Comparison of ENCODE assay signal across 14 mouse cellular contexts in the genomic region with DNA sequence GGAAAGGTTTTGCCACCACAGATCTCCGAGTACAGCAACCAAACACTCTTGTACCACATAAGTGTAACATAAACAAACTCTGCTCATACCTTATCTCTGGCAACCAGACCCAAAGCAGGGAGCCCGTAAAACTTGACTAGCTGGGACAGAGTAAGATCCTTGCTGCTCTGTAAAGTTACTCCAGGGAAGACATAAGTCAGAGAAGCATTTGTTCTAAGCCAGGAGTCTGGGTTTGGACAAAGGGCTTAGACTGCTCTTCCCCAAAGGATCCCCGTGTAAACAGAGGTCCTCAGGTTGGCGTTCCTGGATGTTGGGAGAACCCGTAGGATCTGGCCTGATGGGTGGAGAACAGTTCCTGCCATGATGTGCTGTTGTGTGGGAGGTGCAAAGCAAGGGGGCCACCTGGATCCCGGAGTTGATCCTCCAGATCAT. TPM values are rescaled to one million over a fixed set of nuclear protein-coding genes. Genes with fewer than 3 reads are reported as not detected.
DNase-seq lines count a peak whose midpoint lies in the region; ATAC-seq and TF ChIP-seq lines count a peak whose summit lies in the region.
"Had no signal": no experiment of that assay in that cellular context is flagged by ENCODE, and none has a peak within 500 bp of the region (broad histone marks: within the 10 kb centered on the region; RNA-seq: fewer than 3 reads in every experiment).

No protein-coding gene starts in this region.

- peak; percentile 82 for ATAC-seq in liver, embryonic 12.5 days
- no peak for ATAC-seq in hindbrain, embryonic 13.5 days (ENCODE audit: low FRiP score)
- ATAC-seq in midbrain, postnatal 0 days (ENCODE audit: low FRiP score) = no peak

- H3K4me2 ChIP-seq in liver, embryonic 12.5 days = peak overlapping the region; percentile 90
- H3K4me2 ChIP-seq in hindbrain, embryonic 13.5 days = no peak overlapping the region
- no peak overlapping the region for H3K4me2 ChIP-seq in midbrain, postnatal 0 days (ENCODE audit: low read depth, low read length, poor library complexity, severe bottlenecking)

- DNase-seq in heart, embryonic 10.5 days (ENCODE audit: low spot score) = no peak
- DNase-seq in heart, adult 8-10 months (ENCODE audit: low spot score) = no peak
- no peak for DNase-seq in spleen, adult 2 months (ENCODE audit: low read depth in 1 of 2, low spot score in 2 of 2)
- DNase-seq in spleen, adult 18-20 months = no peak
- DNase-seq in midbrain, postnatal 0 days (ENCODE audit: low spot score) = no peak
- no peak for DNase-seq in cerebellum, adult 2 months
- DNase-seq: B cell, adult 2 months; kidney, adult 9 months; layer of hippocampus, adult 9-11 months; thymus, postnatal 14 days had no signal

- TF ChIP-seq POLR2A in spleen, adult 2 months (IDR thresholded peaks at IDR 0.05; ENCODE audit: low read depth, low read length) = no peak
- TF ChIP-seq POLR2A in cerebellum, adult 2 months (IDR thresholded peaks at IDR 0.05; ENCODE audit: borderline replicate concordance, insufficient read depth, low read length) = no peak

- TF ChIP-seq CTCF in spleen, adult 2 months (IDR thresholded peaks at IDR 0.05; ENCODE audit: extremely low read depth, insufficient read depth, insufficient read length, insufficient replicate concordance) = no peak
- TF ChIP-seq CTCF in midbrain, postnatal 0 days (IDR thresholded peaks at IDR 0.05) = no peak
- no peak for TF ChIP-seq CTCF in cerebellum, adult 2 months (IDR thresholded peaks at IDR 0.05; ENCODE audit: borderline replicate concordance, insufficient read depth, low read depth, low read length)

- H3K27ac ChIP-seq in heart, embryonic 10.5 days = peak overlapping the region; percentile 64; the same call in 1 of the 2 replicates
- peak overlapping the region; percentile 32; the same call in 1 of the 2 replicates for H3K27ac ChIP-seq in spleen, adult 2 months (ENCODE audit: insufficient read depth, low read length)
- H3K27ac ChIP-seq in liver, embryonic 12.5 days = peak overlapping the region; percentile 99
- H3K27ac ChIP-seq in hindbrain, embryonic 13.5 days = no peak overlapping the region
- no peak overlapping the region for H3K27ac ChIP-seq in midbrain, postnatal 0 days (ENCODE audit: low read depth, low read length)
- H3K27ac ChIP-seq in cerebellum, adult 2 months (ENCODE audit: insufficient read depth, low read length) = no peak overlapping the region

- H3K9ac ChIP-seq in liver, embryonic 12.5 days = peak overlapping the region; percentile 99
- no peak overlapping the region for H3K9ac ChIP-seq in hindbrain, embryonic 13.5 days
- no peak overlapping the region for H3K9ac ChIP-seq in midbrain, postnatal 0 days (replicated peaks; ENCODE audit: low read length, poor library complexity, severe bottlenecking)

- WGBS in heart, embryonic 10.5 days = 58% methylated on average over 6 of the region's 6 CpGs
- 81% methylated on average over 6 of the region's 6 CpGs for WGBS in spleen, adult 2 months
- 17% methylated on average over 6 of the region's 6 CpGs for WGBS in liver, embryonic 12.5 days (ENCODE audit: insufficient replicate concordance)
- WGBS in hindbrain, embryonic 13.5 days = 89% methylated on average over 6 of the region's 6 CpGs
- WGBS in midbrain, postnatal 0 days = 89% methylated on average over 6 of the region's 6 CpGs
- WGBS in cerebellum, adult 2 months = 85% methylated on average over 6 of the region's 6 CpGs

- H3K9me3 ChIP-seq in heart, embryonic 10.5 days = no peaks in the 10 kb centered on the region
- H3K9me3 ChIP-seq in liver, embryonic 12.5 days (replicated peaks) = no peaks in the 10 kb centered on the region
- no peaks in the 10 kb centered on the region for H3K9me3 ChIP-seq in hindbrain, embryonic 13.5 days
- H3K9me3 ChIP-seq in midbrain, postnatal 0 days (ENCODE audit: low read length) = no peaks in the 10 kb centered on the region

- H3K4me3 ChIP-seq in heart, embryonic 10.5 days = no peak overlapping the region
- no peak overlapping the region for H3K4me3 ChIP-seq in spleen, adult 2 months (ENCODE audit: extremely low read depth, insufficient read depth, insufficient read length)
- peak overlapping the region; percentile 97 for H3K4me3 ChIP-seq in liver, embryonic 12.5 days
- H3K4me3 ChIP-seq in hindbrain, embryonic 13.5 days = no peak overlapping the region
- no peak overlapping the region for H3K4me3 ChIP-seq in midbrain, postnatal 0 days (ENCODE audit: low read depth, low read length)
- H3K4me3 ChIP-seq in cerebellum, adult 2 months (replicated peaks; ENCODE audit: insufficient read depth, low read depth, low read length) = no peak overlapping the region

- no peaks in the 10 kb centered on the region for H3K27me3 ChIP-seq in heart, embryonic 10.5 days (ENCODE audit: insufficient read depth, poor library complexity, severe bottlenecking)
- H3K27me3 ChIP-seq in spleen, adult 2 months (ENCODE audit: control insufficient read depth, insufficient read depth, low read length) = no peaks in the 10 kb centered on the region
- no peaks in the 10 kb centered on the region for H3K27me3 ChIP-seq in liver, embryonic 12.5 days (replicated peaks)
- H3K27me3 ChIP-seq in hindbrain, embryonic 13.5 days = no peaks in the 10 kb centered on the region
- H3K27me3 ChIP-seq in midbrain, postnatal 0 days (ENCODE audit: insufficient read depth, low read length) = no peaks in the 10 kb centered on the region
- no peaks in the 10 kb centered on the region for H3K27me3 ChIP-seq in cerebellum, adult 2 months (ENCODE audit: control insufficient read depth, insufficient read depth, low read length)

- peaks cover 16% of the 10 kb centered on the region; the same call in 1 of the 2 replicates for H3K4me1 ChIP-seq in heart, embryonic 10.5 days
- no peaks in the 10 kb centered on the region; the same call in none of the 2 replicates for H3K4me1 ChIP-seq in spleen, adult 2 months (ENCODE audit: control insufficient read depth, insufficient read depth, insufficient read length)
- peaks cover 72% of the 10 kb centered on the region for H3K4me1 ChIP-seq in liver, embryonic 12.5 days
- H3K4me1 ChIP-seq in hindbrain, embryonic 13.5 days (replicated peaks) = peaks cover 27% of the 10 kb centered on the region
- H3K4me1 ChIP-seq in midbrain, postnatal 0 days (ENCODE audit: insufficient read depth, low read length) = peaks cover 8% of the 10 kb centered on the region
- H3K4me1 ChIP-seq in cerebellum, adult 2 months (ENCODE audit: control insufficient read depth, insufficient read depth, low read length) = peaks cover 4% of the 10 kb centered on the region

- peaks cover 20% of the 10 kb centered on the region for H3K36me3 ChIP-seq in heart, embryonic 10.5 days
- peaks cover 3% of the 10 kb centered on the region; the same call in 1 of the 2 replicates for H3K36me3 ChIP-seq in spleen, adult 2 months (ENCODE audit: control insufficient read depth, insufficient read depth, low read length)
- peaks cover 46% of the 10 kb centered on the region for H3K36me3 ChIP-seq in liver, embryonic 12.5 days
- peaks cover 20% of the 10 kb centered on the region for H3K36me3 ChIP-seq in hindbrain, embryonic 13.5 days
- H3K36me3 ChIP-seq in midbrain, postnatal 0 days (ENCODE audit: insufficient read depth, low read length) = peaks cover 8% of the 10 kb centered on the region

RNA-seq across cellular contexts. Expression of a gene that starts 3.3 kb away (rescaled TPM):
- 28.5 and 30.6 TPM in 2 replicates for polyA plus RNA-seq in heart, embryonic 10.5 days (2016; fragmentation: Nextera tagmentation; extraction: Ambion mirVana)
- 10 to 100 TPM; 30.9 to 50.6 (median 45.5) TPM for total RNA-seq in heart, adult 8-10 months (2022)
- 61.7 and 79.8 TPM in 2 replicates for polyA plus RNA-seq in spleen, adult 2 months (2012; rRNA removed)
- 74.8 and 75.0 TPM in 2 replicates for polyA plus RNA-seq in liver, embryonic 12.5 days (2016; fragmentation: Nextera tagmentation; extraction: Ambion mirVana)
- polyA plus RNA-seq in hindbrain, embryonic 13.5 days (2015; fragmentation: Nextera tagmentation; extraction: Ambion mirVana) = 52.7 and 53.7 TPM in 2 replicates
- 94.6 and 115 TPM in 2 replicates for total RNA-seq in midbrain, postnatal 0 days (2014; rRNA removed)
- polyA plus RNA-seq in midbrain, postnatal 0 days (2015; fragmentation: Nextera tagmentation; extraction: Ambion mirVana) = 84.8 and 89.9 TPM in 2 replicates
- polyA plus RNA-seq in cerebellum, adult 2 months (2012; rRNA removed) = 207 and 224 TPM in 2 replicates

RNA-seq across cellular contexts. Expression of a gene that starts 3.5 kb away (rescaled TPM):
- 17.2 and 21.5 TPM in 2 replicates for polyA plus RNA-seq in heart, embryonic 10.5 days (2016; fragmentation: Nextera tagmentation; extraction: Ambion mirVana)
- 10 to 100 TPM; 12.7 to 14.3 (median 13.3) TPM for total RNA-seq in heart, adult 8-10 months (2022)
- polyA plus RNA-seq in spleen, adult 2 months (2012; rRNA removed) = 3.0 and 4.0 TPM in 2 replicates
- polyA plus RNA-seq in liver, embryonic 12.5 days (2016; fragmentation: Nextera tagmentation; extraction: Ambion mirVana) = 7.0 and 7.4 TPM in 2 replicates
- polyA plus RNA-seq in hindbrain, embryonic 13.5 days (2015; fragmentation: Nextera tagmentation; extraction: Ambion mirVana) = 37.1 and 41.6 TPM in 2 replicates
- total RNA-seq in midbrain, postnatal 0 days (2014; rRNA removed) = 52.2 and 56.0 TPM in 2 replicates
- 31.3 and 34.6 TPM in 2 replicates for polyA plus RNA-seq in midbrain, postnatal 0 days (2015; fragmentation: Nextera tagmentation; extraction: Ambion mirVana)
- 15.1 and 16.9 TPM in 2 replicates for polyA plus RNA-seq in cerebellum, adult 2 months (2012; rRNA removed)

RNA-seq across cellular contexts. Expression of a gene that starts 53.8 kb away (rescaled TPM):
- 0.09 TPM in 1 of 2 replicates, not detected in the other for polyA plus RNA-seq in heart, embryonic 10.5 days (2016; fragmentation: Nextera tagmentation; extraction: Ambion mirVana)
- total RNA-seq in heart, adult 8-10 months (2022) = not detected
- polyA plus RNA-seq in spleen, adult 2 months (2012; rRNA removed) = not detected in 2 replicates
- not detected in 2 replicates for polyA plus RNA-seq in liver, embryonic 12.5 days (2016; fragmentation: Nextera tagmentation; extraction: Ambion mirVana)
- polyA plus RNA-seq in hindbrain, embryonic 13.5 days (2015; fragmentation: Nextera tagmentation; extraction: Ambion mirVana) = not detected in 2 replicates
- total RNA-seq in midbrain, postnatal 0 days (2014; rRNA removed) = not detected in 2 replicates
- not detected in 2 replicates for polyA plus RNA-seq in midbrain, postnatal 0 days (2015; fragmentation: Nextera tagmentation; extraction: Ambion mirVana)
- not detected in 2 replicates for polyA plus RNA-seq in cerebellum, adult 2 months (2012; rRNA removed)
- total RNA-seq: hematopoietic stem cell, adult 5-6 weeks had no signal
- polyA plus RNA-seq: cortical plate, adult 2 months had no signal

Comparison
In these comparisons a context has a peak if more than half of its experiments do, and no peak if none do; other contexts are left out.
1. H3K27ac ChIP-seq: peak in heart, embryonic 10.5 days (single experiment), spleen, adult 2 months (single experiment) and liver, embryonic 12.5 days (single experiment); none in hindbrain, embryonic 13.5 days (single experiment), midbrain, postnatal 0 days (single experiment) and cerebellum, adult 2 months (single experiment).